Mouse (Mus musculus): ENCODE measurements at regions not wholly inside any gene's neighbourhood (a gene's known extent, or its start where the extent isn't known, plus 50 kb on each side); places are given as distances from the start of the nearest gene placed in this dataset.
A peak's percentile ranks its signal among the peaks of the same experiment; 100 is the strongest.
"Not testable (repeated sequence)": the region's sequence is repeated elsewhere in the genome, so short reads cannot be mapped to it uniquely, and the experiment has no call there.

GRCm38 (mm10) chr16:49493881-49494280 is 205.2 kb upstream of the Ift57 start:
- no peaks in the 10 kb centered on the region for H3K4me1 ChIP-seq (replicated peaks)
- no peaks in the 10 kb centered on the region for H3K27me3 ChIP-seq
- no peak for ATAC-seq (ENCODE audit: low FRiP score)
- H3K4me2 ChIP-seq: no peak overlapping the region
- WGBS: 94% methylated on average over 8 of the region's 8 CpGs
- H3K4me3 ChIP-seq: no peak overlapping the region
- H3K9me3 ChIP-seq: no peaks in the 10 kb centered on the region
- H3K27ac ChIP-seq: no peak overlapping the region
- no peaks in the 10 kb centered on the region for H3K36me3 ChIP-seq
- no peak overlapping the region for H3K9ac ChIP-seq

- H3K4me3 ChIP-seq: no peak overlapping the region
- H3K36me3 ChIP-seq: no peaks in the 10 kb centered on the region
- no peaks in the 10 kb centered on the region for H3K4me1 ChIP-seq (replicated peaks)
- H3K27ac ChIP-seq: no peak overlapping the region
- 93% methylated on average over 3 of the region's 3 CpGs for WGBS
- no peaks in the 10 kb centered on the region for H3K9me3 ChIP-seq
- H3K27me3 ChIP-seq: no peaks in the 10 kb centered on the region
- no peak overlapping the region for H3K4me2 ChIP-seq
- ATAC-seq (ENCODE audit: low FRiP score): no peak
- H3K9ac ChIP-seq: no peak overlapping the region
These were observed 201.5 kb upstream of the Ift57 start for GRCm38 (mm10) chr16:49497521-49498010.

DNA sequence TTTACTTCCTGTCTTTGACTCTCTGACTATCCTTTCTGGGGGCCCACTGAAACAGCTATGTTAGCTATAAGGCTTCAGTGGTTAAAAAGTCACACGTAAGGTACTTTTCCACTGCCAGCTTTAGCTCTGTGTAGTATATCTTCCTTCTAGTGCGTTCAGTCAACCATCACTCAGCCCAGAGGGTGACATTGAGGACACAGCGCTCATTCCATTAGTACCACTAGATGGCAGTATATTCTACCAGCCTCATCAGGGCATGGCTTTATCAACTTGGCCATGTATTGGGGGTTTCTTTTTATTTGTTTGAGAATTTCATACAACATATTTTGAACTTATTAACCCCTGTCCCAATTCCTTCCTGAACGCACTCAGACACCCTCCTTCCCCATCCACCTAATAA is 198.2 kb upstream of the Ift57 start:
- H3K4me3 ChIP-seq: no peak overlapping the region
- no peaks in the 10 kb centered on the region for H3K4me1 ChIP-seq (replicated peaks)
- H3K9me3 ChIP-seq: no peaks in the 10 kb centered on the region
- H3K27ac ChIP-seq: no peak overlapping the region
- 0 out of 2 replicates have a peak, but pooled peaks have one; percentile 69 for ATAC-seq (ENCODE audit: low FRiP score)
- H3K4me2 ChIP-seq: no peak overlapping the region
- H3K9ac ChIP-seq: no peak overlapping the region
- WGBS: 37% methylated on average over 4 of the region's 4 CpGs
- H3K27me3 ChIP-seq: no peaks in the 10 kb centered on the region
- no peaks in the 10 kb centered on the region for H3K36me3 ChIP-seq

- H3K27me3 ChIP-seq: no peaks in the 10 kb centered on the region
- no peaks in the 10 kb centered on the region for H3K9me3 ChIP-seq
- WGBS: 91% methylated on average over 14 of the region's 14 CpGs
- no peak overlapping the region for H3K4me3 ChIP-seq
- no peaks in the 10 kb centered on the region for H3K36me3 ChIP-seq
- no peak overlapping the region for H3K27ac ChIP-seq
- no peak for ATAC-seq (ENCODE audit: low FRiP score)
- no peaks in the 10 kb centered on the region for H3K4me1 ChIP-seq (replicated peaks)
- no peak overlapping the region for H3K4me2 ChIP-seq
- no peak overlapping the region for H3K9ac ChIP-seq
These were observed 195.1 kb upstream of the Ift57 start for GRCm38 (mm10) chr16:49503897-49504413.

DNA sequence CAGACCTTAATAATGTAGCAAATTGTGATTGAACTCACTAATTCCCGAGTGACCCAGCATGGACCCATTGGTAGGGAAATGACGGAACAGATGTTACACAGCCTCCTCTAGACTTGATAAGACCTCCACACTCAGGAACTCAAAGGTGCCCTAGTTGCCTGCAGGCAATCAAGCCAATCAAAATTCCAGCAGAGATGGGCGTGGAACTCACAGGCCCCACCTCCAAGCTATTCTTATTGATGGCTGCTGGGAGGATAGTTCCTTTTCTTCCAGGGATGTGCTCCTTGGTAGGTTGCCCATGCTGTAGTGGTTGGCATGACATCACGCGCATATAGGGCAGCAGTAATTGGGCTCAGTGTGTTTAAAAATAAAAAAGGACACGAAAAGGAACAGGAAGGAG is 194.4 kb upstream of the Ift57 start:
- WGBS: 82% methylated on average over 6 of the region's 6 CpGs
- Histone ChIP-seq H3K4me3 (no peak overlapping the region), H3K27ac (no peak overlapping the region), H3K4me1 (replicated peaks) (no peaks in the 10 kb centered on the region), H3K9ac (no peak overlapping the region), H3K36me3 (no peaks in the 10 kb centered on the region), H3K27me3 (no peaks in the 10 kb centered on the region), H3K9me3 (no peaks in the 10 kb centered on the region), H3K4me2 (no peak overlapping the region)
- no peak for ATAC-seq (ENCODE audit: low FRiP score)

- H3K4me3 ChIP-seq: no peak overlapping the region
- H3K27me3 ChIP-seq: no peaks in the 10 kb centered on the region
- H3K9ac ChIP-seq: no peak overlapping the region
- H3K9me3 ChIP-seq: no peaks in the 10 kb centered on the region
- no peak overlapping the region for H3K4me2 ChIP-seq
- H3K4me1 ChIP-seq (replicated peaks): no peaks in the 10 kb centered on the region
- 73% methylated on average over 9 of the region's 9 CpGs for WGBS
- H3K36me3 ChIP-seq: no peaks in the 10 kb centered on the region
- no peak overlapping the region for H3K27ac ChIP-seq
- ATAC-seq (ENCODE audit: low FRiP score): no peak
These were observed 193.8 kb upstream of the Ift57 start for GRCm38 (mm10) chr16:49505271-49505670.

DNA sequence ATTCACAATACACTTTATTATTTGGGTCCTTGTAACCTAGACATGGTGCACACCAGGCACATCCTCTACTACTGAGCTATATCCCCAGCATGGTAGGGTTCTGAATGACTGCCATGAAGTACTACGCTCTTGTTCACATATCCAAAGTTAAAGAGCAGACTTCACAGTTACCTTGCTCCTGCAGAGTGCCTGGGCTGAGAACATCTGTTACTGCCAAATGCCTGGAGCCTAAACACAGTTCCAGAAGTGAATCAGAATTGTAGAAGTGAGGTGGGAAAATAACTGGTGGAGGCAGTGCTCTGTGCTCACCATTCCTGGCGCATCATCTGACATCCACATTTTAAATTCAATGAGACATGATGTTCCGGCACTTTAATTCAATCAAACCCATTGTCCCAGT is 180.2 kb upstream of the Ift57 start:
- Histone ChIP-seq H3K27ac (no peak overlapping the region), H3K9me3 (no peaks in the 10 kb centered on the region), H3K4me2 (no peak overlapping the region), H3K36me3 (no peaks in the 10 kb centered on the region), H3K27me3 (no peaks in the 10 kb centered on the region), H3K4me1 (replicated peaks) (no peaks in the 10 kb centered on the region), H3K9ac (no peak overlapping the region), H3K4me3 (no peak overlapping the region)
- no peak for ATAC-seq (ENCODE audit: low FRiP score)
- WGBS: 84% methylated on average over 3 of the region's 3 CpGs

DNA sequence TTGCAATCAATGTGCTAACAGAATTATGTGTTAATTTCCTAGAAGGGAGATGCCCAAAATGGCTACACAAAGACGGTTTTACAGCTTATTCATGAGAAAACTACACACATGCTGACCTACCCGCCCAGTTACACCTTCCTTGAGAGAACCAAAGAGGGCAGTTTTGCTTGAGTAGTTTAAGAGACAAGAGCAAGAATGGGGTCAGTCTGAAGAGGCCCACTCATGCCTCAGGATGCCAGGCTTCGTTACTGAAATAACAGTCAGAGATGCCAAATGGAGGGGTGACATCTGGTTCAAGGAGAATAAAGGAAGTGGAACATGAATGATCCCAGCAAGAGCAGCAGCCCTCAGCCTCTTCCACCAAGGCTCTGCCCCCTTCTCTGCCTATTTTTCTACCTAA is 178.6 kb upstream of the Ift57 start:
- Histone ChIP-seq H3K4me3 (no peak overlapping the region), H3K4me2 (no peak overlapping the region), H3K9me3 (no peaks in the 10 kb centered on the region), H3K4me1 (replicated peaks) (no peaks in the 10 kb centered on the region), H3K27me3 (no peaks in the 10 kb centered on the region), H3K27ac (no peak overlapping the region), H3K9ac (no peak overlapping the region), H3K36me3 (no peaks in the 10 kb centered on the region)
- WGBS: 69% methylated on average over 3 of the region's 3 CpGs
- no peak for ATAC-seq (ENCODE audit: low FRiP score)

DNA sequence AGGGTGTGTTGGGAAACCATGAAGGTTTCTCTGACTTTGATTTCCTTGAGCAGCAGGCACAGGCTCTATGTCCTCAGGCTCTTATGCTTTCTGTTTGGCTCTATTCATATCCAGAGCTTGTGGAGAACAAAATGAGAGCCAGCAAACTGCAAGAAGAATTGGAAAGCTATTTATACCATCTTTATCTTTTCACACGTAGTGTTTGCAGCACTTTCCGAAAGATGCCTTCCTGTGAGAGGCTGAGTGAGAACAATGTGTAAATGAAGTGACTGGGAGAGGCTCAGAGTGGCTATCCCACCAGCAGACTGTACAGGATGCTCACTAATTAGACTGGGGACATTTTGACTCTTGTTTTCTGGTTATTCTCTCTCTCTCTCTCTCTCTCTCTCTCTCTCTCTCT is 177.3 kb upstream of the Ift57 start:
- Histone ChIP-seq H3K36me3 (no peaks in the 10 kb centered on the region), H3K4me2 (no peak overlapping the region), H3K4me3 (no peak overlapping the region), H3K9ac (no peak overlapping the region), H3K27me3 (no peaks in the 10 kb centered on the region), H3K9me3 (no peaks in the 10 kb centered on the region), H3K27ac (no peak overlapping the region), H3K4me1 (replicated peaks) (no peaks in the 10 kb centered on the region)
- 79% methylated on average over 2 of the region's 2 CpGs for WGBS
- no peak for ATAC-seq (ENCODE audit: low FRiP score)

GRCm38 (mm10) chr16:49522576-49522975 is 176.5 kb upstream of the Ift57 start:
- Histone ChIP-seq H3K36me3 (no peaks in the 10 kb centered on the region), H3K4me2 (no peak overlapping the region), H3K27me3 (no peaks in the 10 kb centered on the region), H3K27ac (no peak overlapping the region), H3K4me3 (no peak overlapping the region), H3K4me1 (replicated peaks) (no peaks in the 10 kb centered on the region), H3K9me3 (no peaks in the 10 kb centered on the region), H3K9ac (no peak overlapping the region)
- 75% methylated on average over 5 of the region's 5 CpGs for WGBS
- no peak for ATAC-seq (ENCODE audit: low FRiP score)

DNA sequence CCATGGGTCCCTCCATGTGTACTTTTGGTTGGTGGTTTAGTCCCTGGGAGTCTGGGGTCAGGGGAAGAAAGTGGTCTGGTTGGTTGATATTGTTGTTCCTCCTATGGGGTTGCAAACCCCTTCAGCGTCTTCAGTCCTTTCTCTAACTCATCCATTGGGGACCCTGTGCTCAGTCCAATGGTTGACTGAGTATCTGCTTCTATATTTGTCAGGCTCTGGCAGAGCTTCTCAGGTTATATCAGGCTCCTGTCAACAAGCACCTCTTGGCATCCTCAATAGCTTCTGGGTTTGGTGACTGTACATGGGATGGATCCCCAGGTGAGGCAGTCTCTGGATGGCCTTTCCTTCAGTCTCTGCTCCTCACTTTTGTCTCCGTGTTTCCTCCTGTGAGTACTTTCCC is 170.4 kb upstream of the Ift57 start:
- not testable (repeated sequence) for H3K36me3 ChIP-seq; H3K4me1 ChIP-seq (replicated peaks); ATAC-seq (ENCODE audit: low FRiP score); H3K4me2 ChIP-seq; H3K27ac ChIP-seq; H3K4me3 ChIP-seq; H3K9me3 ChIP-seq; H3K27me3 ChIP-seq; H3K9ac ChIP-seq
- 87% methylated on average over 2 of the region's 2 CpGs for WGBS

DNA sequence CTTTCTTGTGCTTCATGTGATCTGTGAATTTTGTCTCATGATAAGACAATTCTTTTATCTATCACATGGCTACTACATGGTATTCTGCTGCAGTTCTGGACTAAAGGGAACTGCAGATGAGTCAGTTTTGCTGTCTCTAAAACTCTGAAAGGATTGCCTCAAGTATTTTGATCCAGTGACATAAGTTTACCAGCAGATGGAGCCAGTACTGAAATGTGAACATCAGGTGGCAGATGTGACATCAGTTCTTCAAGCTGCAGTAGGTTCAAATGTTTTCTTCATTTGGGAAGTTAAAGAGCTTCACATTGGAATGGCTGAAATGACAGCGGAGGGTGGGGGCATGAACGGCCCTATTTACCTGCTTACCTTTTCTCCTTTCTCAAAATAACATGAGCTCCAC is 170.0 kb upstream of the Ift57 start:
- H3K4me3 ChIP-seq: no peak overlapping the region
- H3K27me3 ChIP-seq: no peaks in the 10 kb centered on the region
- no peak overlapping the region for H3K4me2 ChIP-seq
- H3K4me1 ChIP-seq (replicated peaks): no peaks in the 10 kb centered on the region
- H3K9me3 ChIP-seq: no peaks in the 10 kb centered on the region
- H3K36me3 ChIP-seq: no peaks in the 10 kb centered on the region
- no peak overlapping the region for H3K9ac ChIP-seq
- ATAC-seq (ENCODE audit: low FRiP score): no peak
- 75% methylated on average over 2 of the region's 2 CpGs for WGBS
- no peak overlapping the region for H3K27ac ChIP-seq

- no peak overlapping the region for H3K4me3 ChIP-seq
- H3K27me3 ChIP-seq: no peaks in the 10 kb centered on the region
- no peak overlapping the region for H3K27ac ChIP-seq
- H3K9me3 ChIP-seq: no peaks in the 10 kb centered on the region
- no peak overlapping the region for H3K4me2 ChIP-seq
- ATAC-seq (ENCODE audit: low FRiP score): no peak
- WGBS: 90% methylated on average over 5 of the region's 5 CpGs
- H3K9ac ChIP-seq: no peak overlapping the region
- no peaks in the 10 kb centered on the region for H3K36me3 ChIP-seq
- no peaks in the 10 kb centered on the region for H3K4me1 ChIP-seq (replicated peaks)
These were observed 169.0 kb upstream of the Ift57 start for GRCm38 (mm10) chr16:49530051-49530450.
